Mouse (Mus musculus) cerebellum, adult (tissue): ENCODE data around the gene Agbl1.
"Not testable (repeated sequence)": the region's sequence is repeated elsewhere in the genome, so short reads cannot be mapped to it uniquely, and the experiment has no call there.

Experiments
- ATAC-seq: cut with Nextera tagmentation; 2 replicates; pipeline ENCODE4 v1.9.2; 2017; ENCODE audit warnings: mild to moderate bottlenecking, moderate library complexity, mixed read lengths; ENCODE audit not compliant: insufficient number of reproducible peaks, low FRiP score, low TSS enrichment

The Agbl1 gene

GRCm38 (mm10) chr7:76229311-76229937, at the start of gene Agbl1:
TSS of gene Agbl1 (plus strand) at chr7:76229887.
- no peak for ATAC-seq

GRCm38 (mm10) chr7:76185005-76185658, 44.6 kb upstream of the Agbl1 start:
- ATAC-seq, result no peak

- ATAC-seq, result no peak
Measured at GRCm38 (mm10) chr7:76185681-76186121, 44.0 kb upstream of the Agbl1 start.

DNA sequence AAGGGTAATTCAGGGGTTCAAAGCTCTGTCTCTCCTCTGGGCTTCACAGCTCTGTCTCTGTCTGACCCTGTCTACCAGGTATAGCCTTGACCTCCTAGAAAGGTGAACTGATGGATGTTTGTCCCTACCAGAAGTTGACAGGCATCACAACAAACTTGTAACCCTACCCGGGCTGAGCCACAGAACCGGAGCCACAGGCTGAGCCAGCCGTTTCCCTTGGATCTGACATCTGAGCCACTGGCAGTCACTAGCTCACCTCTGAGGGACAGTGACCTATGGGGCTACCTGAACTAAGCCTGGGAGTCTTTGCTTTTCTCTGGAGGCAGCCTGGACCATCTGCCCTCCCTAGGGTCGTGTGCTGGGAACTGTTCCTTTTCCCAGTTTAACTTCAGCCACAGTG, 11.1 kb upstream of the Agbl1 start:
- ATAC-seq, result no peak

- ATAC-seq, result no peak
Measured at GRCm38 (mm10) chr7:76219797-76220469, 9.8 kb upstream of the Agbl1 start.

DNA sequence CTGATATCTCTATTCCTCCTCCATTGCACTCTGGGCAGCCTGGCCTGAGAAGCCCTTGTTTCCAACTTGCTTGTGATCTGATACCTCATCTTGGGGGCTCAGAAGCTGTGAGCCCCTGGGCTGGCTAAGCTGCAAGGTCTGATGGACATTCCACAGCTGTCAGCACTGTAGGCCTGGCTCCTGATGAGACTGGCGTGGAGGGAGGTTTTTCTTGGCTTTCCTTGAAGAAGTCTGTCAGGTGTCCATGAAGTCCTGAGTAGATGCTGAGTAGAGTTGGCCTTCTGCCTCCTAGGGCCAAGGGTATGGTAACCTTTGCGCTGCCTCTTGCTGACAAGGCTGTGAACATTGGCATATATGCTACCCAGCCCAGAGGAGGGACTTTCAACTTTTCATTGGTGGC, 7.0 kb upstream of the Agbl1 start:
- ATAC-seq, result no peak

- ATAC-seq, result no peak
Measured at GRCm38 (mm10) chr7:76228881-76229280, 806 bp upstream of the Agbl1 start.

- ATAC-seq, result no peak
Measured at GRCm38 (mm10) chr7:76234321-76234720, 4.6 kb downstream of the Agbl1 start.

GRCm38 (mm10) chr7:76237497-76237896, 7.8 kb downstream of the Agbl1 start:
- no peak for ATAC-seq

DNA sequence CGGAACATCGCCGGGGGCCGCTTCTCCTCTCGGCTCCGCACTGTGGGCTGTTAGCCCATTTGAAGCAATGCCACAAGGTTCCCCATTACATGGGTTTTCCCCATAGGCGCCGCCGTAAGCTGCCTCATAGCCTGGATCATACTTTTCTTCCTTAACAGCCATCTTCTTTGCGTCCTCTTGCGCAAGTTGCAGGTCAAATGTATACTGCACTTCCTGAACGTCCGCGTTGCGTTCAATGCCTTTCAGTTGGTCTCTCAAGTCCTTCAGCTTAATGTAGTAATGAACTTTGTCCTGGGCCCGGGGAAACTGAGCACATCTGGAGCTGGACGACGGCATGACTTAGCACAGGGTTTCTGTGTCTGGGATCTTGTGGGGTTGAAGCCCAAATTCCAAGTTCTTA, 15.2 kb downstream of the Agbl1 start:
- ATAC-seq, result not testable (repeated sequence)

DNA sequence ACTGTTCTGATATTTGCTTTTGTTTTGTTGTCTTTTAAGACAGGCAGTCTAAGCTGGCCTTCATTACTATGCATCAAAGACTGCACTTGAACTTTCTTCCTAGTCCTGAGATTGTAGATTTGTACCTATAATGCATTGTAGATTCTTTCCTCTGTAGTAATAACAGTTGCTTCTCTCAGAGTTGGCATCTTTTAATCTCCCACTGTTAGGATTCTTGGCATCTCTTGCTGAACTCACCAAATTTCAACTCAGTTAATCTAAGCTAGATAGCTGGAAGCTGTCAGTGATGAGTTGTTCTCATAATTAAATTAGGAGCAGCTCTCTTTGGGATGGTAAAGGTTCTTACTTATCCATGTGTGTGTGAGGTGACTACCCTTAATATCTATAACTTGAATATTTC, 45.4 kb downstream of the Agbl1 start:
- ATAC-seq, result no peak

GRCm38 (mm10) chr7:76282831-76283230, 53.1 kb downstream of the Agbl1 start:
- no peak for ATAC-seq

DNA sequence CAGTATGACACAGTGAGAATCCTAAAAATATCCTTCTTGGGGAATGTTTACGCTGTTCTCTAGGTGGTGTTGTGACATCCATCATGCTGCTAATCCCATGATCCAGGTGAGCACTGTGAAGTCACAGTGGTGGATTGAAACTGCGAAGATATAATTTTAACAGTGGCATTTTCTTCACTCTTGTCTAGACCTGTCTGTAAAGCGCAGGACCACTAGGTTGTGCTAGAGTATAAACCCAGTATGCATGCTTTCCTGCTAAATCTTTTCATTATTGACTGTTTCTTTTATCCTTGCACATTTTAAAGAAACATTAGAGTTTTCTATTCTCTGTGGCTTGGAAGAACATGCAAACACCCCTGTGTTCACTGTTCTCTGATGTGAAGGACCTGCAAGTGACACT, 57.8 kb downstream of the Agbl1 start:
- no peak for ATAC-seq

DNA sequence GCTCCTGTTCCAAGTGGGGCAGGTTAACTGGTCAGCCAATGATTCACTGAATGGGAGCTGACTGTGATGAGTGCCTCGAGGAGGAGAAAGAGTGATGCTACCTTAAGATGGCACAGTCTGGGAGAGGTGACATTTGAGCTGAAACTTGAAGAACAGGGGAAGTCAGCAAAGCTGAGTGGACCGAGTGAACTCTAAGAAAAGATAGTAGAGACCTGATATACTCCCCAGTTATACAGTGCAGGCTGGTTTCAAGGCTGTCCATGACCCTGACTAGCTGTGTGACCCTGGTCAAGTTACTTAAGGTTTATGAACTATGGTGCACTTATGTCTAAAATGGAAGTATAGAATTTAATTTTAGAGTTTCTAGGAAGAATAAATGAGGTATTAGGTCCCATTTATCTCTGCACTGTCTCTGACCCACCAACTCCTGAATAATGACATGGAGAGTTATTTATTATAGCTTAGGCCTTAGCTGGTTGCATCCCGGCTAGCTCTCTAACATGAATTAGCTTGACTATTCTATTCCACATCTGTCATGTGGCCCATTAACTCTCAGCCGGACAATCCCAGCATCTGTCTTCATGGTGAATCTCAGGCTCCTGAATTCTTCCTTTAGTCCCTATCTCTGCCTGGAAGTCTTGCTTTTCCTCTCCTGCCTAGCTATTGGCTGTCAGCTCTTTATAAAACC, 92.3 kb downstream of the Agbl1 start:
- ATAC-seq, result no peak

DNA sequence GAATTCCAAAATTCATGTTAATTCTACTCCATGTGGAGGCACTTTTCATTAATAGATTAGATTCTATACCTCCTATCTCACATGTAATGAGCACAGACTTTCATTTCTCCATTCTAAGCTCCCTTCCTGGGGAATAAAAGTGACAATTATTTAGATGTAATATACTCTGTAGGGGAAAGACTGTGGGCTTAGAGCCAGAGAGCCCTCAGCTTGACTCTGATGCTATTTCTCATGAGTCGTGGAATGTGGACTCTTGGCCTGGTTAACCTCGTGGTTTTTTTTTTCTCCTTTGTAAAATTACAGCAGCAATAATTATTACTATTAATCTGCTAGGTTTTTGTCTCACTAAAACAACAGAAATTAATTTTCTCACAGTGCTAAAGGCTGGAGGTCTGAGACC, 96.4 kb downstream of the Agbl1 start:
- no peak for ATAC-seq

DNA sequence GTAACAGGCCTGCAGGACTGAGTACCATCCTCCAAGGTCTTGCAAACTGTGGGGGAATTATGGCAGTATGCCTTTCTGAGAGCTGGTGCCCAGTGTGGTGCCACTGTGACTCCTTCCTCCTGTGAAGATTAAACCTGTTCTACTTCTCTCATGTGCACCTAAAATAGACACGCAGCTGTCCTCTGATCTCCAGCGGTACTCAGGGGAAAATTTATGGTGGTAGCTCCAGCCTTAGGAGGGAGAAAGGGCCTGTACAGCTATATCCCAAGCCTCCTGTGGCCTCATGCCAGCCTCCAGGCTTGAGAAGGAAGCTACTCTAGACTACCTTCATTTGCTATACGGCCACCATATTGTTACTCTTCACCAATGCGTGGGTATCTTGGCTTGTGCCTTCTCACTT, 109.6 kb downstream of the Agbl1 start:
- no peak for ATAC-seq

DNA sequence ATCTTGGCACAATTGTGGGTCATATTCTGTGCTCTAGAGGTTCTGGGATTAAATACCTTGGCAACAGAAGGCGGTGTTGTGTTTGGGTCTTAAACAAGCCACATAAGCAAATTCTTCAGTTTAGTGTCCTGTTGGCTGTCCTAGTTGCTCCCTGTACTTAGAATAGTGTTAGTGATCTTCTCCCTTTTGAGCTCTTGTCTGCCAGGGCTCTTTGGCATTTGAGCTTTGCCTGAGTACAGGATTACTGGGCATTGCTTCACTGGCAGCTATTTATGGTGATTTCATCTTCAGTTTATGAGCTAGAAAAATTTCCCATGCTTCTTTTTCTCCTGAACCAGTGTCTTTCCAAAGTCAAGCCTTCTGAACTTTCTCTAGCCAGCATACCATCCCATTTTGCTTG, 111.9 kb downstream of the Agbl1 start:
- no peak for ATAC-seq

GRCm38 (mm10) chr7:76353469-76353868, 123.8 kb downstream of the Agbl1 start:
- no peak for ATAC-seq

DNA sequence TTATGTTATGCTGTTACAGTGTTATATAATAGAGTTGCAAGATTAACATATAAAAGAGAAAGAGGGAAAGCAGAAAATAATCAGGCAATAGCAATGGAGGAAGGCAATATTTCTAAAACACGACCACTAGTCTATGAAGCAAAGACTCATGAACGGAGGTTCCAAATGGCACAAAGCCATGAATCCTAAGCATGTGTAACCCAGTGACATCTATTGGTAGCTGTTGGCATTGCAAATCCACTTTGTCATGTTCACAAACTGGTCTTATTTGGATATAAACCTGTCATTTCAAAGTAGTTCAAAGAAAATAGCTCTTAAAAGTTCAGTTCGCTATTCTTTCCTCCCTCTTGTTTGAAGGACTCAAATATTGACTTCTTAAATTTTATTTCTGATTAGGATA, 124.8 kb downstream of the Agbl1 start:
- ATAC-seq, result no peak

DNA sequence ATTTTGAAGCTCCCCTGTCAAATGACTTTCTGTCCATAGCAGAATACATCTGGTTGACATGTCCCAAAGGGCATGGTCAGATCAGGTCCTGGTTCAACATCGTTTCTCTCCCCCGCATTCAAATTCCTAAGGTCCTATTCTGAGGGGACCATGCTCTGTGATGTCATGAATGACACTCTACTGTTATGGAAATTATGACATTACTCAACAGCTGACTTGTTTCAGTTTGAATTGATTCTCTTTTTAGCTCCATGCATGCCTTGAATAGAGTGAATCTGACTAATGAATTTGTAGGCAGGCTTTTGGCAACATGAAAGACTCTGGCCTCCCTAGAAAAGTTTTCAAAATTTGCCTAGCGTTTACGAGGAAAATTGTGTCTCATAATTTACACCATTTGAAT, 141.6 kb downstream of the Agbl1 start:
- ATAC-seq, result no peak

GRCm38 (mm10) chr7:76379493-76379892, 149.8 kb downstream of the Agbl1 start:
- no peak for ATAC-seq
